ENCODE assay signal across 7 mouse cellular contexts in genomic region chr7:4739041-4739543, GRCm38 (mm10). TPM values are rescaled to one million over a fixed set of nuclear protein-coding genes. Genes with fewer than 3 reads are reported as not detected.
DNase-seq lines count a peak whose midpoint lies in the region; ATAC-seq and TF ChIP-seq lines count a peak whose summit lies in the region.

No protein-coding gene starts in this region.

- DNase-seq in liver, adult 2 months (ENCODE audit: extremely low read depth, low read depth, low spot score), result no peak
- DNase-seq in liver, result no peak
- no peak for DNase-seq in embryonic facial prominence, embryonic 14.5 days (ENCODE audit: low spot score)
- no peak for DNase-seq in intestine, embryonic 14.5 days (ENCODE audit: low spot score)
- no peak for DNase-seq in left cerebral cortex, adult 9 months (ENCODE audit: low spot score in 2 of 2)

- peak overlapping the region; percentile 60 for H3K4me2 ChIP-seq in embryonic facial prominence, embryonic 14.5 days (ENCODE audit: low read depth, low read length)
- peak overlapping the region; percentile 60 for H3K4me2 ChIP-seq in intestine, embryonic 14.5 days (ENCODE audit: low read length)
- H3K4me2 ChIP-seq in neural tube, embryonic 13.5 days, result peak overlapping the region; percentile 57

- H3K4me1 ChIP-seq in liver, adult 2 months (ENCODE audit: control insufficient read depth, insufficient read depth, low read length), result 0 out of 2 replicates have a peak, but pooled peaks cover 5% of the 10 kb centered on the region
- peaks cover 18% of the 10 kb centered on the region for H3K4me1 ChIP-seq in embryonic facial prominence, embryonic 14.5 days (ENCODE audit: control insufficient read depth, insufficient read depth, low read length)
- peaks cover 25% of the 10 kb centered on the region for H3K4me1 ChIP-seq in intestine, embryonic 14.5 days (replicated peaks; ENCODE audit: control insufficient read depth, insufficient read depth, low read length)
- H3K4me1 ChIP-seq in neural tube, embryonic 13.5 days (replicated peaks), result peaks cover 40% of the 10 kb centered on the region

- TF ChIP-seq POLR2A in liver, adult 2 months (IDR thresholded peaks at IDR 0.05; ENCODE audit: extremely low read depth, insufficient read depth, low read length), result no peak

- peak overlapping the region; percentile 17; the same call in 1 of the 2 replicates for H3K27ac ChIP-seq in liver, adult 2 months (replicated peaks; ENCODE audit: insufficient read depth, low read depth, low read length)
- peak overlapping the region; percentile 82 for H3K27ac ChIP-seq in embryonic facial prominence, embryonic 14.5 days (replicated peaks; ENCODE audit: low read depth, low read length)
- peak overlapping the region; percentile 73 for H3K27ac ChIP-seq in intestine, embryonic 14.5 days (ENCODE audit: low read depth)
- peak overlapping the region; percentile 85 for H3K27ac ChIP-seq in neural tube, embryonic 13.5 days (replicated peaks)

- 0 out of 2 replicates have a peak, but pooled peaks cover 2% of the 10 kb centered on the region for H3K79me2 ChIP-seq in liver, adult 2 months (ENCODE audit: control insufficient read depth, insufficient read depth, low read length)

- peak overlapping the region; percentile 40; the same call in 1 of the 2 replicates for H3K4me3 ChIP-seq in liver, adult 2 months (ENCODE audit: insufficient read depth, low read depth, low read length)
- H3K4me3 ChIP-seq in embryonic facial prominence, embryonic 14.5 days (ENCODE audit: low read depth, low read length), result peak overlapping the region; percentile 37
- H3K4me3 ChIP-seq in intestine, embryonic 14.5 days (ENCODE audit: low read depth, low read length), result peak overlapping the region; percentile 36
- peak overlapping the region; percentile 74 for H3K4me3 ChIP-seq in neural tube, embryonic 13.5 days

- no peaks in the 10 kb centered on the region for H3K36me3 ChIP-seq in liver, adult 2 months (ENCODE audit: control insufficient read depth, insufficient read depth, low read length)
- peaks cover 23% of the 10 kb centered on the region for H3K36me3 ChIP-seq in embryonic facial prominence, embryonic 14.5 days (ENCODE audit: control insufficient read depth, insufficient read depth, low read length)
- peaks cover 19% of the 10 kb centered on the region; the same call in 1 of the 2 replicates for H3K36me3 ChIP-seq in intestine, embryonic 14.5 days (ENCODE audit: control insufficient read depth, insufficient read depth, low read length)
- H3K36me3 ChIP-seq in neural tube, embryonic 13.5 days, result 0 out of 2 replicates have a peak, but pooled peaks cover 15% of the 10 kb centered on the region

- WGBS in liver, adult 2 months, result 46% methylated on average over 10 of the region's 10 CpGs
- 49% methylated on average over 10 of the region's 10 CpGs for WGBS in embryonic facial prominence, embryonic 14.5 days
- WGBS in intestine, embryonic 14.5 days, result 55% methylated on average over 10 of the region's 10 CpGs
- 43% methylated on average over 10 of the region's 10 CpGs for WGBS in neural tube, embryonic 13.5 days

- TF ChIP-seq CTCF in liver, adult 2 months (IDR thresholded peaks at IDR 0.05; ENCODE audit: low read depth, low read length), result no peak

- no peaks in the 10 kb centered on the region for H3K9me3 ChIP-seq in embryonic facial prominence, embryonic 14.5 days (ENCODE audit: control insufficient read depth, low read length)
- no peaks in the 10 kb centered on the region for H3K9me3 ChIP-seq in intestine, embryonic 14.5 days (ENCODE audit: control insufficient read depth, low read length)
- no peaks in the 10 kb centered on the region for H3K9me3 ChIP-seq in neural tube, embryonic 13.5 days

- no peaks in the 10 kb centered on the region for H3K27me3 ChIP-seq in liver, adult 2 months (ENCODE audit: control insufficient read depth, insufficient read depth, low read length)
- H3K27me3 ChIP-seq in embryonic facial prominence, embryonic 14.5 days (replicated peaks; ENCODE audit: control insufficient read depth, insufficient read depth, low read length), result no peaks in the 10 kb centered on the region
- H3K27me3 ChIP-seq in intestine, embryonic 14.5 days (replicated peaks; ENCODE audit: control insufficient read depth, insufficient read depth, low read length), result no peaks in the 10 kb centered on the region
- no peaks in the 10 kb centered on the region for H3K27me3 ChIP-seq in neural tube, embryonic 13.5 days

- no peak for ATAC-seq in embryonic facial prominence, embryonic 14.5 days (ENCODE audit: low read depth)
- no peak for ATAC-seq in intestine, embryonic 14.5 days (replicated peaks; ENCODE audit: low FRiP score, low TSS enrichment, low read depth)
- ATAC-seq in neural tube, embryonic 13.5 days (ENCODE audit: low read depth), result no peak
- ATAC-seq in erythroid progenitor cell, adult 5-6 weeks (replicated peaks; ENCODE audit: low FRiP score, poor library complexity, severe bottlenecking), result no peak

- H3K9ac ChIP-seq in liver, adult 2 months (ENCODE audit: low read depth, low read length), result no peak overlapping the region
- H3K9ac ChIP-seq in embryonic facial prominence, embryonic 14.5 days (ENCODE audit: low read depth, low read length), result peak overlapping the region; percentile 8; the same call in 1 of the 2 replicates
- 0 out of 2 replicates have a peak overlapping the region, but pooled peaks have one; percentile 14 for H3K9ac ChIP-seq in intestine, embryonic 14.5 days (ENCODE audit: low read length)
- peak overlapping the region; percentile 45; the same call in 1 of the 2 replicates for H3K9ac ChIP-seq in neural tube, embryonic 13.5 days

RNA-seq across cellular contexts. Expression of gene Kmt5c, which starts 0.8 kb away (rescaled TPM):
- total RNA-seq in liver, adult 2 months (2014; rRNA removed), result 7.8 and 9.5 TPM in 2 replicates
- 23.5 and 35.1 TPM in 2 replicates for polyA plus RNA-seq in liver, adult 2 months (2012; rRNA removed)
- 41.5 and 50.6 TPM in 2 replicates for polyA plus RNA-seq in embryonic facial prominence, embryonic 14.5 days (2014; fragmentation: Nextera tagmentation; extraction: Ambion mirVana)
- polyA plus RNA-seq in intestine, embryonic 14.5 days (2014; fragmentation: Nextera tagmentation; extraction: Ambion mirVana), result 63.6 and 66.9 TPM in 2 replicates
- polyA plus RNA-seq in neural tube, embryonic 13.5 days (2015; fragmentation: Nextera tagmentation; extraction: Ambion mirVana), result 84.0 and 84.7 TPM in 2 replicates
- 24.9 and 33.1 TPM in 2 replicates for total RNA-seq in erythroid progenitor cell, adult 5-6 weeks (2015; ENCODE audit: low replicate concordance)
- total RNA-seq in erythroid progenitor cell, adult 5-6 weeks (2017; ENCODE audit: low replicate concordance), result 59.4 and 64.2 TPM in 2 replicates

RNA-seq across cellular contexts. Expression of gene Cox6b2, which starts 13.8 kb away (rescaled TPM):
- not detected in 2 replicates for total RNA-seq in liver, adult 2 months (2014; rRNA removed)
- polyA plus RNA-seq in liver, adult 2 months (2012; rRNA removed), result 0.67 and 1.3 TPM in 2 replicates
- 36.4 and 39.6 TPM in 2 replicates for polyA plus RNA-seq in embryonic facial prominence, embryonic 14.5 days (2014; fragmentation: Nextera tagmentation; extraction: Ambion mirVana)
- polyA plus RNA-seq in intestine, embryonic 14.5 days (2014; fragmentation: Nextera tagmentation; extraction: Ambion mirVana), result 54.1 and 61.8 TPM in 2 replicates
- 18.9 and 19.0 TPM in 2 replicates for polyA plus RNA-seq in neural tube, embryonic 13.5 days (2015; fragmentation: Nextera tagmentation; extraction: Ambion mirVana)
- total RNA-seq in erythroid progenitor cell, adult 5-6 weeks (2015; ENCODE audit: low replicate concordance), result 54.1 and 81.8 TPM in 2 replicates
- 49.8 and 94.9 TPM in 2 replicates for total RNA-seq in erythroid progenitor cell, adult 5-6 weeks (2017; ENCODE audit: low replicate concordance)

RNA-seq across cellular contexts. Expression of gene Tmem150b, which starts 14.0 kb away (rescaled TPM):
- 0.07 and 0.28 TPM in 2 replicates for total RNA-seq in liver, adult 2 months (2014; rRNA removed)
- polyA plus RNA-seq in liver, adult 2 months (2012; rRNA removed), result 0.19 and 0.44 TPM in 2 replicates
- polyA plus RNA-seq in embryonic facial prominence, embryonic 14.5 days (2014; fragmentation: Nextera tagmentation; extraction: Ambion mirVana), result 0.11 TPM in 1 of 2 replicates, not detected in the other
- polyA plus RNA-seq in intestine, embryonic 14.5 days (2014; fragmentation: Nextera tagmentation; extraction: Ambion mirVana), result 0.66 and 0.85 TPM in 2 replicates
- 0.32 TPM in 1 of 2 replicates, not detected in the other for polyA plus RNA-seq in neural tube, embryonic 13.5 days (2015; fragmentation: Nextera tagmentation; extraction: Ambion mirVana)
- total RNA-seq in erythroid progenitor cell, adult 5-6 weeks (2015; ENCODE audit: low replicate concordance), result 1.4 TPM in 1 of 2 replicates, not detected in the other
- 0.68 TPM in 1 of 2 replicates, not detected in the other for total RNA-seq in erythroid progenitor cell, adult 5-6 weeks (2017; ENCODE audit: low replicate concordance)

RNA-seq across cellular contexts. Expression of gene Fam71e2, which starts 32.0 kb away (rescaled TPM):
- not detected in 2 replicates for total RNA-seq in liver, adult 2 months (2014; rRNA removed)
- polyA plus RNA-seq in liver, adult 2 months (2012; rRNA removed), result not detected in 2 replicates
- not detected in 2 replicates for polyA plus RNA-seq in embryonic facial prominence, embryonic 14.5 days (2014; fragmentation: Nextera tagmentation; extraction: Ambion mirVana)
- not detected in 2 replicates for polyA plus RNA-seq in intestine, embryonic 14.5 days (2014; fragmentation: Nextera tagmentation; extraction: Ambion mirVana)
- not detected in 2 replicates for polyA plus RNA-seq in neural tube, embryonic 13.5 days (2015; fragmentation: Nextera tagmentation; extraction: Ambion mirVana)
- total RNA-seq in erythroid progenitor cell, adult 5-6 weeks (2015; ENCODE audit: low replicate concordance), result not detected in 2 replicates
- not detected in 2 replicates for total RNA-seq in erythroid progenitor cell, adult 5-6 weeks (2017; ENCODE audit: low replicate concordance)

RNA-seq across cellular contexts. Expression of gene Il11, which starts 43.6 kb away (rescaled TPM):
- total RNA-seq in liver, adult 2 months (2014; rRNA removed), result not detected in 2 replicates
- 0.09 TPM in 1 of 2 replicates, not detected in the other for polyA plus RNA-seq in liver, adult 2 months (2012; rRNA removed)
- polyA plus RNA-seq in embryonic facial prominence, embryonic 14.5 days (2014; fragmentation: Nextera tagmentation; extraction: Ambion mirVana), result 0.13 TPM in 1 of 2 replicates, not detected in the other
- polyA plus RNA-seq in intestine, embryonic 14.5 days (2014; fragmentation: Nextera tagmentation; extraction: Ambion mirVana), result 0.28 TPM in 1 of 2 replicates, not detected in the other
- polyA plus RNA-seq in neural tube, embryonic 13.5 days (2015; fragmentation: Nextera tagmentation; extraction: Ambion mirVana), result 0.46 and 0.91 TPM in 2 replicates
- total RNA-seq in erythroid progenitor cell, adult 5-6 weeks (2015; ENCODE audit: low replicate concordance), result not detected in 2 replicates
- total RNA-seq in erythroid progenitor cell, adult 5-6 weeks (2017; ENCODE audit: low replicate concordance), result not detected in 2 replicates

Comparison
In these comparisons a context has a peak if more than half of its experiments do, and no peak if none do; other contexts are left out.
1. H3K27ac ChIP-seq: peak in every context shown above with its lines; median percentile 85 in neural tube, embryonic 13.5 days; 82 in embryonic facial prominence, embryonic 14.5 days; 73 in intestine, embryonic 14.5 days; 17 in liver, adult 2 months.